Mouse (Mus musculus) liver, postnatal 0 days (tissue): ENCODE results near the gene BC024978.

ENCODE experiments used
- CTCF ChIP-seq: sonication (generic); IDR thresholded peaks from 2 replicates; pipeline ENCODE4 v1.5.1; 2016; ENCODE audit warnings: antibody characterized with exemption, low read depth
- EP300 ChIP-seq: IDR thresholded peaks from 2 replicates; pipeline ENCODE4 v1.6.1; 2016; ENCODE audit warnings: antibody characterized with exemption, low read depth, mild to moderate bottlenecking

DNA sequence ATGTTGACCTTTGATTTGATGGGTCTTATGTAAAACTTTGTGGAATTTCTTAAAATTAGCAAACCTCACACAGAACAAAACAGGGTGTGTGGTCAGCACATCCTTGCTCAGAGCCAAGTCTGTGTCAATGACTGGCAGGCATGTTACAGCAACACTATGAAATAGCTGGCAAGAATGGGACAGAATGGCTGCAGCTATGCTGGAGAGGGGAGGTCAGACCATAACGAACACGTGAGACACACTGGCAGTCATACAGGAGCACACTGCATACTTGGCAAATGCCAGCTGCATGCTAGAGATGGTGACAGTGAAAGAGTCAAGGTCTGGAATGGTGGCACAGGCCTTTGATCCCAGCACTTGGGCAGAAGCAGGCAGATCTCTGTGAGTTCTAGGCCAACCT, 40.1 kb downstream of the BC024978 start:
- TF ChIP-seq CTCF (no peak), EP300 (no peak)
